Mouse (Mus musculus) ZHBTc4 (cell line): ENCODE results near the gene St6galnac5.

Experiments
- DNase-seq: peaks from one replicate; pipeline ENCODE4 v3.0.0-alpha.2; 2011; ENCODE audit warnings: low read depth, low spot score

The St6galnac5 gene

DNA sequence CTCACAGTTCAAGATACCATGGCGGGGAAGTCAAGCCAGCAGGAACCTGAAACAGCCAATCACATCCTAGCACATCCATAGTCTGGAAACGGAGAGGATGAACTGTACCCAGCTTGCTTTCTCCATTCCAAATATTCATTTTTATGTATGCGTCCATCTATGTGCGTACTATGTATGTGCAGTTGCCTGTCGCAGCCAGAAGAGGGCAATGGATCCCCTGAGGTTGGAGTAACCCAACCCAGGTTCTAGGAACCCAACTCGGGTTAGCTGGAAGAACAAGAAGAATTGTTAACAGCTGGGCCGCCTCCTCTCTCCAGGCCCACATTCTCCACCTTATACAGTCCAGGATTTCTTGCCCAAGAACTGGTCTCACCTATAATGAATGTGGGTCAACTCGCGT is 31.1 kb downstream of the St6galnac5 start:
- peak; percentile 45 for DNase-seq

DNA sequence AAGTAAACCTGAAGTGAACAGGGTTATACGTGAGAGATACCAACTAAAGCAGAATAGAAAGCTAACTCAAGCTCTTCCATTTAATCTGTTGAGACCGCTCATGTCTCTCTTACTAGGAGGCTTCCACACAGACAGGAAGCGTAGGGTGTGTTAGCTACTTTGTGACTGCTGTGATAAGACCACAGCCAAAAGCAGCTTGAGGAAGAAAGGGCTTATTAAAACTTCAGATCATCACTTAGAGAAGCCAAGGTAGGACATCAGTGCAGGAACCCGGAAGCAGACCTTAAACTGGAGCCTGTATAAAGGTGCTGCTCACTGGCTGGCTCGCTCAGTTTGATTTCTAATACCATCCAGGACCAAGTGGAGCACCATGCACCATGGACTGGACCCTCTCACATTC is 31.7 kb downstream of the St6galnac5 start:
- no peak for DNase-seq

DNA sequence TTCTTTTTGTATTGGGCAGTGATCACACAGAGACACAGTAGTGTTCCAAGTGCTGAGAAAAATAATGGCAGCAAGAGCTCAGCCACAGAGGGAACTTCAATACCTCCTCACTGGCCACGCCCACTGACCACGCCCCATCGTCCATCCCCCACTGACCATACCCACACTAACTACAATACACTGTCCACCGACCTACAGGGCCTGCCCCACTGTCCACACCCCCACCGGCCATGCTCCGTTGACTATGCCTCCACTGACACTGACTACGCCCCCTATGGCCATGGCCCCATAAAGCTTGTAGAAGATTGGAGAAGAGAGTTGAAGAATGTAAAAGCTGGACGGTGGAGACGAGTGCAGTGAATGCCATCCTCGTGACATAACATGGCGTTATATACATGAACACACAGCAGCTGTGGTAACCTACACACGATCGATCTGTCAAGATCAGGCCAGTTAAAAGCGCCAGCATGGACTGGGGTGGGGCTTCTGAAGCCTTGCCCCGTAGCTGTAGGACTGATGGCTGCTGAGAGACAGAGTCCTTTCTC is 32.7 kb downstream of the St6galnac5 start:
- DNase-seq: no peak

DNA sequence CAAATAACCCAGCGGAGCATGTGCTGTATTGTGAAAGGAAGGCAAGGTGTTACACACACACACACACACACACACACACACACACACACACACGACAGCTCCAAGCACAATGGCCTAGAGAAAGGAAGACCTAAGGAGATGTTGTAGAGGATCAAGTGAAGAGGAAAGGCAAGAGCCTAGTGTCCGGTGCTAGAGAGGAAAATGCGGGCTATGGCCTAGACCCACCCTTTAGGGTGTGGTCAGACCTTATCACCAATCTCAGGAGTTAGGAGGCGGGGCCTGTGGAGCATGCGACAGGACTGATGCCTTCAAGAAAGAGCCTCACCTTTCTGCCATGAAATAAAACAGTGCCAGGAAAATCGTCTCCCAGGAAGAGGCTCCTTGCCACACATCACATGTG is 33.5 kb downstream of the St6galnac5 start:
- peak; percentile 16 for DNase-seq

DNA sequence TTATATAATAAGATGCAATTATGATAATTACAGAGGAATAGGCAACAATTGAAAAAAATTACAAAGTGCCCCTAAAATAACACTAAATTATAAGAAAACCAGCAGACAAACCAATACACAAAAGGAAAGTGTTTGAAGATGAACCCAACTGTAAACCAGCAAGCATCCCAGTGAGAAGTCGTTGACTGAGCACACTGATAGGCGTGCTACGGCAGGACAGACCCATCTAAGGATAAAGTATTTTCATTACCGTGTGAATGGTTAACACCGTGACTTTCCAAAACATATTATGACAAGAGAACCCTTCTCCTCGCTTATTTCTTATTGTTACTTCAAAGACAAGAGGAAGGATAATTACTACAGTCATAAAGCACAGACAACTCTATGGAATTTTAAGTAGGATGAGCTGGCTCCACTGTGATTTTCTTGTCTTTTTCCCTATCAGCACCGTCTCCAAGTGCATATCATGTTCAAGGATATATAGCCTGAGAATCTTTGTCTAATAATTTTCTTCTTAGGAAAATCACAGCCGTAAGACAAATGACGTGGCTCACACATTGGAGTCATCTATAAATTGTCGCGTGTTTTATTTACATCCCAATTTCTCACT is 34.9 kb downstream of the St6galnac5 start:
- no peak for DNase-seq

DNA sequence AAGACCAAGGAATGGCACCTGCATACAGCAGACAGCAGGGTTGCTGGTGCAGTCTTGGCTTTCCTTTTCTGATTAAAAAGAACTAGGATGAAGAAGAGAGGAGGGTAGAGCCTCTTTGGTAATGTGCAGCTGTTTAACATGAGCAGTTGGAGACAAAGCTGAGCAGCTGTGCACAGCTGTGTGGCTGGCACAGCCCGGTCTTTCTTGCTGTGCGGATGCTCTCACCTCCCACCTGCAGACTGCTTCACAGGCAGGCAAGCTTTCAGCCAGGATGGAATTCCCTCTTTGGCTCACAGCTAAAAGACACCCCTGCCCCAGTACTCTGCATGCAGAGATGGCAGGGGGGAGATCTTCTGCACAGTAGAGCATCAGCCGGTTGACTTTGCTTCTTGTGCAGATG is 37.3 kb downstream of the St6galnac5 start:
- no peak for DNase-seq

DNA sequence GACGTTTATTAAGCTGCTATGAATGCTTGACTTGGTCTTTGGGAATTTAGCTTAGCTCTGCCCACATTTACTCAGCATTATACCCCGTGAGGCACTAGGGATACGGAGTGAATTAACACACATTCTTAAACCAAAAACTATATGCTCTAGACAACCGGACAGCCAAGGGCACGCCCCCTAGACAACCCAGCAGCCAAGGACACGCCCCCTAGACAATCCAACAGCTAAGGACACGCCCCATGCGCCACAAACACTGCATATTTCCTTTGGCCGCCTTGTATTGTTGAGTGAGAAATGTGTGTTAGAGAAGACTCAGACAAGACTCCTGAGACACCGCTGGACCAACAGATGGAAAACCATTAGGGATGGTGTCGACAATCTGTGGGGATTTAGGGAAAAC is 39.1 kb downstream of the St6galnac5 start:
- DNase-seq: peak; percentile 76

DNA sequence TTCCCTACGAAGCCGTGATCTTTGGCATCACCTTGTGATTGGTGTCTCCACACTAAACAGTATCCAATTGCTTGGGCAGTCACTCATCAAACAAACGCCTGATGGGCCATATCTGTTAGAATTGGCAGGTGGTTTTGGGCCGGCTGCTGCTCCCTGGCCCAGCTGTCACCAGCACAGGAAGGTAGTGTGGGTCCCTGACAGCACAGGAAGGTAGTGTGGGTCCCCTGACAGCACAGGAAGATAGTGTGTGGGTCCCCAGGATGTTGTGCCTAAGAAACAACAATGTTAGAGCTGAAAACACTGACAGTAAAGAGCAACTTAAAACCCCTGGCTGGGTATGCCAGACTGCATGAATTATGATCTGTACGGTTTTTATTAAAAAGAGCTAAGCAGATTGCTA is 40.4 kb downstream of the St6galnac5 start:
- no peak for DNase-seq

DNA sequence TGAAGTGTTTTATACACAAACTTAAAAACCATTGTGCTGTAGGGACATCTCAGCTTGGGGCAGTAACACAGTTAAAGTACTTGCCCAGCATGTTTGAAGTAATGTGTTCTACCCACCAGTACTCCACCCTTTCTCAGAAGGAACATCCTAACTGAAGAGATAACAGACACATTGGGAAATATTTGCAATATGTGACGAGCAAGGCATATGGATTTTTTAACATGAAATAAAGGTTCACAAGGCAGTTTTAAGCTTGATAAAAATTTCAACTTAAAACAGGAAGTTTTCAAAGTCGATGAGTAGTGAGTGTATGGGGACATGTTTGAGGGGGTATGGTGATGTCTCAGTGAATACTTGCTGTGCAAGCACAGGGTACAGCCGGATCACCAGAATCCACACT is 45.7 kb downstream of the St6galnac5 start:
- DNase-seq: no peak

DNA sequence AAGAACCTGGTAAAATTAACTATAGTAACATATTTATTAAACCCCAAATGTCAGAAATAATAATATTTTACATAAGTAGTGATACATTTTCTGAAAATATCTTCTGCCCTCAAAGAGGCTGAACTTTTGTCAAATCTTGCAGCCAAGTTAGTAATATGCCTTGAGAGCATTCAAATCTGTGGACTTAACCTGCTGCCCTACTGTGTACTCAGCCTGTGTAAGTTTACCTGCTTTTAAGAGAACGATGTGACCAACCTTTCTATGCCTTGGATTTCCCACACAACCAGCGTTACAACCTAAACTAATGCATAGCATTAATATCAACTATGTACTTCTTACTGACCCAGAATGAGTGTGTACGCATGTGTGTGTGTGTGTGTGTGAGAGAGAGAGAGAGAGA is 48.3 kb downstream of the St6galnac5 start:
- DNase-seq: no peak

DNA sequence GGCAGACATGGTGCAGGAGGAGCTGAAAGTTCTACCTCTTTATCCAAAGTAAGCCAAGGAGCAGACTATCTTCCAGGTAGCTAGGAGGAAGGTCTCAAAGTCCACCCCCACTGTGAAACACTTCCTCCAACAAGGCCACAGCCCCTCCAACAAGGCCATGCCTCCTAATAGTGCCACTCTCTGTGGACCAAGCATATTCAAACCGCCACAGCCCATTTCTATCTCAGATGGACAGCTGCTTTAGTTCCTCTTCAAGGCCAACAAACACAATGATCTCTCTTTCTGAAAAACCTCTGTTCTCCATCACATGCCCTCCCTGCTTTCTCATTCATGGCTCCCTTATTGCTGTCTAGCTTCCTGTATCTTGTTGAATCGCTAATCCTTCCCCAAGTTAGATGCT is 49.5 kb downstream of the St6galnac5 start:
- no peak for DNase-seq

DNA sequence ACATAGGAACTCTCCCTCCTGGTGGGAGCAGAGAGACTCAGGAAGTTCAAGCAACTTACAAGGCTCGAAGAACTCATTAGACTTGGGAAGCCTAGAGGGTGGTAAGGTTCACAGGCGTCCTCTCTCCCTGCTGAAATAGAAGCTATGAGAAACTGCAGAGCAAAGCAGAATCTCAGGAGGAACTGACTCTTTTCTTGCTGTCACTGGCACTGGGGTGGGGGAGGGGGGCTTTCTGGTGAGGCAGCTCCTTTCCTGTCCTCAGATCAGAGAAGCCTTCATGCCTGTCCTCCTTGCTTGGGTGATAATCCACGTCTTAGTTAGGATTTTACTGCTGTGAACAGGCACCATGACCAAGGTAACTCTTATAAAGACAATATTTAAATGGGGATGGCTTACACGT is 50.0 kb downstream of the St6galnac5 start:
- no peak for DNase-seq

DNA sequence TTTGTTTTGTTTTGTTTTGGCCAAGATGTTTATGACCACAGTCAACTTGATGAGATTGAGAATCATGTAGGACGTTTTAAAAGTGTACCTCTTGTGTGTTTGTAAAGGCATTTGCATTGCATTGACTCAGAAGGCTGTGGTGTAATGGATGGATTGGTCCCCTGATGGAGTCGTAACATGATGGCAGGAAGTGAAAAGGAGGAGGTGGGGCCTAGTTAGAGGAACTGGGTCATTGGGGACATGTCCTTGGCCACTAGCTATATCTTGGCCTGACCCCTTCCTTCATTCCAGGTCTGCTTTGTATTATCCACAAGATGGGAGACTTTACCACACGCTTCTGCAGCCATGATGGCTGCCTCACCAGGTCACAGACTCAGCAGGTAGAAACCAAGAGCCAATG is 50.7 kb downstream of the St6galnac5 start:
- no peak for DNase-seq

DNA sequence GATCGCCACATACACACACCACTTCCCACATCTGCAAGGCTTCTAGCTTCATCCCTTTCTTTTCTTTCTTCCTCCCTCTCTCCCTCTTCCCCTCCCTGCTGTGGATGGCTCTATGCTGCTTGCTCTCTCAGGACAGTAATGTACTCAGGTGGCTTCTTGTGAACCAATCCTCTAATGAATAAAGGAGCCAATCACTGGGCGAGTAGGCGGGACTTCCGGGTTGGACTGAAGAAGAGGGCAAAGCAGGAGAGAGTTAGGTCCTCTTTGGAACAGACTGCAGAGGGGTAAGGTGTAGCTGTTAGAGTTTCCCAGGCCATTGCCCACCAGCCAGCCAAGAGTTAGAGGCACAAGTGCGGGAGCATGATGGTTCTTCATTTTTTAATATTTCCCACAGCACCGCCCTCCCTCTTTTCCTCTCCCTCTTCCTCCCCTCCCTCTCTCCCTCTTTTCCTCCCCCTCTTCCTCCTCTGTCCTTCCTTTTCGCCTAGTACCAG is 52.2 kb downstream of the St6galnac5 start:
- peak; percentile 35 for DNase-seq

DNA sequence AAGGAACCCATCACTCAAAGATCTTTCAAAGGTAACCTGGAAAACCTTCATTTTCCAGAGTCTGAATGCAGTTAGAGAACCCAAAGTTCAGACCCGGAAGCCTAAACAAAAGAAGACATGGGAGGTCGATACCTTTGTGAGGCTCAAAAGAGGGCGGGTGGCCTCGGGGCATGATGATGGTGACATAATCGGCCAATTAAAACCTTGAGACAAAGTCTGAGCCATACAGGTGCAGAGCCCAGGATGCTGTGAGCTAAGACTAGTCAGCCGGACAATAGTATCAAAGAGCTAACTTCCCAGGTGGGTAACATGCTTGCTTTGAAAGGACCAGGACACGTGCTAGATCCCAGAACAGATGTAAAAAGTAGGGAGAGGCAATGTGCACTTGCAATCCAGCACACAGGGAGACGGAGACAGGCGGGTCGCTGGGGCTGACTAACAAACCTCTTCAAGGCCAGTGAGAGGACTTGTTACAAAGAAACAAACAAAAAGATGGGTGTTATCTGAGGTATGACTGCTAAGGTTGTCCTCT is 52.7 kb downstream of the St6galnac5 start:
- DNase-seq: peak; percentile 59

DNA sequence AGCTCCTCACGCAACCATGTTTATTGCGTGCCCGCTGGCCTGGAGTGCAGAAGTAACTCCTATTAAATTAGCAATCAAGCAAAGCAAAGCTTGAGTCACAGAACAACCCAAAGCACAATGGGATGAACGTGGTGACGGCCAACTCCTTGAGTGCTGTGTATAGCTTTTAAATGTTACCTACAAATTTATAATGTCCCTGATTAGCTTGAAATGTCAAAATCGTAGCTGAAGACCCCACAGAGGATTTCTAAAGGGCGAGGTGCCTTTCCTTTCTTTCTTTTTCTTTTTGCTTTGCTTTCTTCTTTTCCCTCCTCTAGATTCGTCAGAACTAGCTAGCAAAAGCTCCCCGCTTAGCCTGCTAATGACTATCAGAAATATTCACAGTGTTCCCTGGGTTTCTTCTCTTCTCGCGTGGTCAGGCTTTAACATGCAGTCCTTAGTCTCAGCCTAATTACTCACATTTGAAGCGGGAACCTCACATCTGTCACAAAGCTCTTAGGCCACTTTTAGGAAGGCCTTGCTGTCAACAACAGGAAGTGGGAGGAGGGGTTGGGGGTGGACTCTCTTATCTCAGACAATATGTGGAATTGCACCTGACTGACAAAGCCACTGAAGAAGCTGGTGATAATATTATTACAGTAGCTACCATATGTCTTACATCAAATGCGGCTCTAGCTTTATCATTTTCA is 53.6 kb downstream of the St6galnac5 start:
- no peak for DNase-seq

DNA sequence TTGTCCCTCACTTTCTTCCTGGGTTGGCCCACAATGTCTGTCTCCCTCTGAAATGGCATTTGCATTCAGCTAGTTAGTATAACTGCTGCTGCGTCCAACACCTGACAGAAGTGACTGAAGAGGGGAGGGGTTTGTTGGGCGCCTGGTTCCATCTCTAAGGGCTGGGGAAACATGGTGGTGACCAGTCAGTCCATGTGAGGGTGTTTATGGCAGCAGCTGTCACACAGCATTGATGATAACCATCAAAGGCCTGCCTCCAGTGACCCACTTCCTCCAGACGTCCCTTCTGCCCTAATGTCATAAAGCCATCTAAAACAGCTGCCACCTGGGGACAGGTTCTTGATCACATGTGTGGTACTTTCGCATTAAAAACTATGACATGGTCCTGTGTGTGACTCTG is 55.9 kb downstream of the St6galnac5 start:
- DNase-seq: no peak

DNA sequence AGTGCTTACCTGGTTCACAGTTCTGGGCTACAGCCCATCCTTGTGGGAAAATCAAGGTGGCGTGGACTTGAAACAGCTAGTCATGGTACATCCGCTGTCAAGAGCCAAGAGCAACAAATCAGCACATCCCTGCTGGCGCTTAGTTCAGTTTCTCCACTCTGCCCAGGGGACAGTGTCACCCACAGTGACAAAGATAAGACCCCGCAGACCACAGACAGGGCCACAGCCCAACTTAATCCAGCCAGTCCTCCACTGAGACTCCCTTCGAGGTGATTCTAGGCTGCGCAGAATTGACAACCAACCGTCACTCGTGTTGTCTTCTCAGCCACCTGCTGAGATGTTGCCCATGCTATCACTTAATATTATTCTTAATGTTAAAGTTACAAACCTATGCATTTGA is 56.7 kb downstream of the St6galnac5 start:
- DNase-seq: no peak

DNA sequence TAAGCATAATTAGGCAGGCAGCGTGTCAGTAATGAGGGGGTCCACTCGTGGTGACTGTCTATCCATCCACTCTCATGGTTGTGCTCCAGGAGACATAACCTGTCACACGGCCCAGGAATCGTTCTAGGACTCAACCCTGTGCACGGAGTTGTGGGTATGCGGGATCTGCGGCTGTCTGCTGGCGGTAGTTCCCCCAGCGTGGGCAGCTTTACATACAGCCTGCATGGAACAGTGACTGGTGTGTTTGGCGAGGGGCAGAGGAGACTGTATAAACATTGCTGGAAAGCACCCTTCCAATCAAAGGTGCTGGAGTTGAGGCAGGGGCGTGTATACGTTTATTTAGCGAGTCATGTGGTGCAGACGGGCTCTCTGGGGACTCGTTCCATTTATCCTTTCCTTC is 58.5 kb downstream of the St6galnac5 start:
- no peak for DNase-seq

DNA sequence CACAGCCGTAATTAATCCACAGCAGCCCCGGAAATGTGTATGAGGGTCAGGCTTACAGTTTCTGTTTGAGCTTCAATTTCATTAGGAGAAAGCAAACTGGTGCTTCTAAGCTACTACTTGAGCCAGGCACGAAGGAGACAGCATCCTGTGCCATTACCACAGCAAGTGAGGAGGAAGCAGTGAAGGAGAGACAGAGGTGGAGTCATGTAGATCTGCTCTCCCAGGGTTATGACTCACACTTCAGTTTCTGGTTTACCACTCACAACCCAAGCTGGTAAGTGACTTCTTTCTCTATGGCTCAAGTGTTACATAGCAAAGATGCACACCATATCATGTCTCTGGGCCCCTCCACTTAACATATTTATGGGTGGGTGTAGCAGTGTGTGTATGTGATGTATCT is 61.7 kb downstream of the St6galnac5 start:
- no peak for DNase-seq

DNA sequence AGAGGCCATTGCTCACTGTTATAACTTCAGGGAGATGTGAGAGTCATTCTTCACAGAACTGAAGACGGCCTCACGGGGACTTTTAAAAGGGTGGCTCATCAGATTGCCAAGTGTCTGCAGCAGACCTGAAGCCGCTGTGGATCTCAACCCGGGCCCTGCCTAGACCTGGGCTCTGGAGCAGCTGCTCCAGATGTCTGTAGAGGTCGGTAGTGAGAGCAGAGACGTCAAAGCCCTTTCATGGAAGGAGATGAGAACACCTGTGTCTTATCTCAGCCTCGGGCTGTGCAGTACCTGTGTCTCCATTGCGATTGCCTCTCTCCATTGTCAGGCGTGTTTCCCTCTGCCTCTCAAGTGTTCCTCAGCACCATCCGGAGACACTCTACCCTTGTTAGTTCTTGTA is 62.9 kb downstream of the St6galnac5 start:
- DNase-seq: no peak

DNA sequence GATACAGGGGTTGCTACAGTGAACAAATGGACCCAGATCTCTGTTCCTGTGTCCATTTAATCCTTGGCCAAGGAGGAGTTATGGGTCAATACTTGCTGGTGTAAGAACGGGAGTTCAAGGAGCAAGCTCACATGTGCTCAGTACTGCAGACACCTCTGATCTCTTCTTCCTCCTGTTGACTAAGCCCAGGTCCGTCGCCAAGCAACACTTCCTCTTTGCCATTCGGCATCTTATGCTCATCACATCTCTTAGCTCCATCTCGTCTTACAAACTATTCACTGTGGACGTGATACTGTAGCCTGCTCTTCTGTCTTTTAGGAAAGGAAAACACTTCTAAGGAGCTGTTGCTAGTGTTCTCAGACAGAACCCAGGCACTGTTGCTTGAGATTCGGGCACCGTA is 64.5 kb downstream of the St6galnac5 start:
- DNase-seq: no peak

DNA sequence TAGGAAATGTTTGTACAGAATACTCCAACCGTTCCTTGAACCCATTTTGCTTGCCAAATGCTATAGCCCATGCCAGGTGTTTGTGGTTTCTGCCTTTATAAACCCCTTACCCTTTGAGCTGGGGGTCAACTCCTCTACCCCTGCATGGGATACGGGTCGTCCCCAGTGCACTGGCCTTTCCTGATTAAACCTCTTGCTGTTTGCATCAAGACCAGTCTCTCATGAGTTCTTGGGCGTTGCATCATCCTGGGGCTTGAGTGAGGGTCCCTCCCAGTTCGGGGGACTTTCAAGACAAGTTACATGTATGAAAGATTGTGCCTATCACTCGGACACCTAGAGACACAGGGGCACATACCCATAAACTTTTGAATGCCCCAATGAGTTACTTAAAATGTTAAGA is 67.7 kb downstream of the St6galnac5 start:
- no peak for DNase-seq
